Mouse (Mus musculus): Measurements from ENCODE around the gene Plxna2.

DNA sequence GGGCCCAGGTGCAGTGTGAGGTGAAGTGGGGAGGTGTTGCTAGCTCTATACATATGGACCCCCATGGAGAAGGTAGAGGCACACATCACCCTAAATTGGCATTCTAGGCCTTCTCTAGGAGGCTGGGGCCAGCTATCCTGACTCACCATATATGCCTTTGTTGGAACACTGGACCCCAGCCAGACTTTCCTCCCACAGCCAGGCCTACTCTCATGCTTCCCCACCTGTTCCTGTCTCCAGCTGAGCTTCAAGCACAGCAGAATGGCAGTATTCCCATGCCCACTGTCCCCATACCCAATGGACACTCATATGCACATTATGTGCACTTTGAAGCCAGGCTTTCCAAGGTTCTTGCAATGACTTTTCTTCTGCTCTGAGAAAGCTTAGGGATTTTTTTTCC, 64.0 kb downstream of the Plxna2 start:
- no peak for TF ChIP-seq GATA1 (IDR thresholded peaks at IDR 0.05; ENCODE audit: low read depth, low read length)
- TF ChIP-seq CTCF (IDR thresholded peaks at IDR 0.05 in 2 of 3, conservative IDR thresholded peaks at IDR 0.05 in 1 of 3; ENCODE audit: control insufficient read depth in 1 of 3, insufficient read depth in 1 of 3, low read depth in 2 of 3, low read length in 3 of 3, poor library complexity in 1 of 3, severe bottlenecking in 1 of 3): no peak
- no peak for TF ChIP-seq EP300 (IDR thresholded peaks at IDR 0.05; ENCODE audit: low read depth in 1 of 2, low read length in 2 of 2)

All from MEL (cell line).